Mouse (Mus musculus): ENCODE data around the gene Phf12. TPM values are rescaled to one million over a fixed set of nuclear protein-coding genes. Genes with fewer than 3 reads are reported as not detected.

The Phf12 gene
- polyA plus RNA-seq, 1 experiment from 2014 or later: 18.4 TPM

- Histone ChIP-seq H3K27me3 (peaks cover 14% of the 10 kb centered on the region), H3K4me1 (no peaks in the 10 kb centered on the region), H3K9me3 (replicated peaks) (no peaks in the 10 kb centered on the region), H3K4me3 (replicated peaks) (no peak overlapping the region), H3K9ac (no peak overlapping the region), H3K4me2 (replicated peaks) (no peak overlapping the region), H3K36me3 (no peaks in the 10 kb centered on the region), H3K27ac (replicated peaks) (no peak overlapping the region)
- no peak for ATAC-seq (ENCODE audit: insufficient number of reproducible peaks, low FRiP score, low TSS enrichment, low read depth)
- WGBS: 83% methylated on average over 2 of the region's 2 CpGs
Observed at GRCm38 (mm10) chr11:77958268-77958667, 24.3 kb upstream of the Phf12 start.

- no peaks in the 10 kb centered on the region for H3K4me1 ChIP-seq
- no peaks in the 10 kb centered on the region for H3K36me3 ChIP-seq
- no peak overlapping the region for H3K27ac ChIP-seq (replicated peaks)
- WGBS: 56% methylated on average over 9 of the region's 9 CpGs
- ATAC-seq (ENCODE audit: insufficient number of reproducible peaks, low FRiP score, low TSS enrichment, low read depth): no peak
- no peak overlapping the region for H3K4me3 ChIP-seq (replicated peaks)
- H3K9me3 ChIP-seq (replicated peaks): no peaks in the 10 kb centered on the region
- H3K9ac ChIP-seq: no peak overlapping the region
- peaks cover 13% of the 10 kb centered on the region for H3K27me3 ChIP-seq
- H3K4me2 ChIP-seq (replicated peaks): no peak overlapping the region
Observed at GRCm38 (mm10) chr11:77958932-77959331, 23.6 kb upstream of the Phf12 start.

- no peaks in the 10 kb centered on the region for H3K9me3 ChIP-seq (replicated peaks)
- ATAC-seq (ENCODE audit: insufficient number of reproducible peaks, low FRiP score, low TSS enrichment, low read depth): no peak
- H3K4me1 ChIP-seq: peaks cover 8% of the 10 kb centered on the region
- WGBS: 45% methylated on average over 9 of the region's 9 CpGs
- H3K36me3 ChIP-seq: no peaks in the 10 kb centered on the region
- H3K4me3 ChIP-seq (replicated peaks): no peak overlapping the region
- peaks cover 13% of the 10 kb centered on the region for H3K27me3 ChIP-seq
- no peak overlapping the region for H3K9ac ChIP-seq
- no peak overlapping the region for H3K4me2 ChIP-seq (replicated peaks)
- no peak overlapping the region for H3K27ac ChIP-seq (replicated peaks)
Observed at GRCm38 (mm10) chr11:77960199-77960598, 22.4 kb upstream of the Phf12 start.

- H3K9ac ChIP-seq: no peak overlapping the region
- H3K4me3 ChIP-seq (replicated peaks): no peak overlapping the region
- H3K4me1 ChIP-seq: peaks cover 15% of the 10 kb centered on the region
- no peak overlapping the region for H3K27ac ChIP-seq (replicated peaks)
- no peak for ATAC-seq (ENCODE audit: insufficient number of reproducible peaks, low FRiP score, low TSS enrichment, low read depth)
- WGBS: 36% methylated on average over 5 of the region's 5 CpGs
- H3K9me3 ChIP-seq (replicated peaks): no peaks in the 10 kb centered on the region
- no peaks in the 10 kb centered on the region for H3K36me3 ChIP-seq
- H3K27me3 ChIP-seq: peaks cover 13% of the 10 kb centered on the region
- H3K4me2 ChIP-seq (replicated peaks): no peak overlapping the region
Observed at GRCm38 (mm10) chr11:77960898-77961297, 21.7 kb upstream of the Phf12 start.

- Histone ChIP-seq H3K9me3 (replicated peaks) (no peaks in the 10 kb centered on the region), H3K27me3 (peaks cover 16% of the 10 kb centered on the region), H3K9ac (no peak overlapping the region), H3K27ac (replicated peaks) (no peak overlapping the region), H3K4me3 (replicated peaks) (no peak overlapping the region), H3K36me3 (no peaks in the 10 kb centered on the region), H3K4me1 (peaks cover 17% of the 10 kb centered on the region), H3K4me2 (replicated peaks) (no peak overlapping the region)
- WGBS: 86% methylated on average over 10 of the region's 10 CpGs
- no peak for ATAC-seq (ENCODE audit: insufficient number of reproducible peaks, low FRiP score, low TSS enrichment, low read depth)
Observed at GRCm38 (mm10) chr11:77962946-77963345, 19.6 kb upstream of the Phf12 start.

- H3K27me3 ChIP-seq: peaks cover 9% of the 10 kb centered on the region
Observed at GRCm38 (mm10) chr11:77964415-77965095, 18.0 kb upstream of the Phf12 start.

GRCm38 (mm10) chr11:77965101-77966036, 17.2 kb upstream of the Phf12 start:
- no peak overlapping the region; the same call in 1 of the 2 replicates for H3K27ac ChIP-seq (replicated peaks)
- 0 out of 2 replicates have a peak, but pooled peaks have one; percentile 26 for ATAC-seq (ENCODE audit: insufficient number of reproducible peaks, low FRiP score, low TSS enrichment, low read depth)
- 18% methylated on average over 17 of the region's 17 CpGs for WGBS

More at GRCm38 (mm10) chr11:77964415-77965095, 18.0 kb upstream of the Phf12 start:
- no peak overlapping the region for H3K9ac ChIP-seq
- peaks cover 17% of the 10 kb centered on the region for H3K4me1 ChIP-seq
- H3K27ac ChIP-seq (replicated peaks): no peak overlapping the region; the same call in 1 of the 2 replicates
- H3K9me3 ChIP-seq (replicated peaks): no peaks in the 10 kb centered on the region
- no peak overlapping the region for H3K4me2 ChIP-seq (replicated peaks)
- no peak overlapping the region for H3K4me3 ChIP-seq (replicated peaks)
- no peaks in the 10 kb centered on the region for H3K36me3 ChIP-seq
- ATAC-seq (ENCODE audit: insufficient number of reproducible peaks, low FRiP score, low TSS enrichment, low read depth): no peak
- 24% methylated on average over 19 of the region's 19 CpGs for WGBS

GRCm38 (mm10) chr11:77966037-77966391, 16.5 kb upstream of the Phf12 start:
- no peak overlapping the region for H3K4me3 ChIP-seq (replicated peaks)
- no peak overlapping the region for H3K9ac ChIP-seq
- H3K4me2 ChIP-seq (replicated peaks): no peak overlapping the region
- 52% methylated on average over 5 of the region's 5 CpGs for WGBS
- H3K27me3 ChIP-seq: 0 out of 2 replicates have a peak, but pooled peaks cover 3% of the 10 kb centered on the region
- no peak for ATAC-seq (ENCODE audit: insufficient number of reproducible peaks, low FRiP score, low TSS enrichment, low read depth)
- H3K27ac ChIP-seq (replicated peaks): no peak overlapping the region
- peaks cover 17% of the 10 kb centered on the region for H3K4me1 ChIP-seq
- H3K36me3 ChIP-seq: no peaks in the 10 kb centered on the region
- no peaks in the 10 kb centered on the region for H3K9me3 ChIP-seq (replicated peaks)

More at GRCm38 (mm10) chr11:77965101-77966036, 17.2 kb upstream of the Phf12 start:
- Histone ChIP-seq H3K36me3 (no peaks in the 10 kb centered on the region), H3K4me1 (peaks cover 17% of the 10 kb centered on the region), H3K9ac (no peak overlapping the region), H3K4me2 (replicated peaks) (no peak overlapping the region), H3K27me3 (0 out of 2 replicates have a peak, but pooled peaks cover 3% of the 10 kb centered on the region), H3K4me3 (replicated peaks) (no peak overlapping the region), H3K9me3 (replicated peaks) (no peaks in the 10 kb centered on the region)

- WGBS: 2% methylated on average over 4 of the region's 4 CpGs
- Histone ChIP-seq H3K9ac (no peak overlapping the region), H3K36me3 (no peaks in the 10 kb centered on the region), H3K9me3 (replicated peaks) (no peaks in the 10 kb centered on the region), H3K4me3 (replicated peaks) (no peak overlapping the region), H3K27me3 (0 out of 2 replicates have a peak, but pooled peaks cover 3% of the 10 kb centered on the region), H3K4me1 (peaks cover 17% of the 10 kb centered on the region), H3K4me2 (replicated peaks) (no peak overlapping the region), H3K27ac (replicated peaks) (no peak overlapping the region)
- no peak for ATAC-seq (ENCODE audit: insufficient number of reproducible peaks, low FRiP score, low TSS enrichment, low read depth)
Observed at GRCm38 (mm10) chr11:77967114-77967513, 15.4 kb upstream of the Phf12 start.

GRCm38 (mm10) chr11:77968786-77969185, 13.8 kb upstream of the Phf12 start:
- H3K4me1 ChIP-seq: peaks cover 17% of the 10 kb centered on the region
- ATAC-seq (ENCODE audit: insufficient number of reproducible peaks, low FRiP score, low TSS enrichment, low read depth): no peak
- no peak overlapping the region for H3K27ac ChIP-seq (replicated peaks)
- H3K4me3 ChIP-seq (replicated peaks): no peak overlapping the region
- no peaks in the 10 kb centered on the region for H3K9me3 ChIP-seq (replicated peaks)
- WGBS: 84% methylated on average over 4 of the region's 4 CpGs
- no peak overlapping the region for H3K9ac ChIP-seq
- H3K27me3 ChIP-seq: peaks cover 7% of the 10 kb centered on the region
- no peak overlapping the region for H3K4me2 ChIP-seq (replicated peaks)
- H3K36me3 ChIP-seq: no peaks in the 10 kb centered on the region

- no peaks in the 10 kb centered on the region for H3K9me3 ChIP-seq (replicated peaks)
- ATAC-seq (ENCODE audit: insufficient number of reproducible peaks, low FRiP score, low TSS enrichment, low read depth): no peak
- H3K4me2 ChIP-seq (replicated peaks): no peak overlapping the region
- 82% methylated on average over 6 of the region's 6 CpGs for WGBS
- peaks cover 4% of the 10 kb centered on the region for H3K4me1 ChIP-seq
- H3K36me3 ChIP-seq: no peaks in the 10 kb centered on the region
- no peak overlapping the region for H3K4me3 ChIP-seq (replicated peaks)
- H3K27me3 ChIP-seq: peaks cover 24% of the 10 kb centered on the region
- no peak overlapping the region for H3K9ac ChIP-seq
- H3K27ac ChIP-seq (replicated peaks): no peak overlapping the region
Observed at GRCm38 (mm10) chr11:77970718-77971117, 11.8 kb upstream of the Phf12 start.

All from embryonic facial prominence, embryonic 15.5 days (tissue).